Mouse (Mus musculus) megakaryocyte, adult 5-6 weeks (primary cell): ENCODE measurements at regions not wholly inside any gene's neighbourhood (a gene's known extent, or its start where the extent isn't known, plus 50 kb on each side); places are given as distances from the start of the nearest gene placed in this dataset.

Experiments
- ATAC-seq: 2 replicates; pipeline ENCODE4 v1.8.0; 2016; ENCODE audit warnings: mild to moderate bottlenecking, inconsistent platforms; ENCODE audit not compliant: poor library complexity, severe bottlenecking

GRCm38 (mm10) chr17:77819698-77820097 lies 380.4 kb upstream of the Crim1 start:
- no peak for ATAC-seq

GRCm38 (mm10) chr17:77843949-77844348 lies 356.1 kb upstream of the Crim1 start:
- ATAC-seq = no peak

GRCm38 (mm10) chr17:77874497-77874896 lies 325.6 kb upstream of the Crim1 start:
- no peak for ATAC-seq

- no peak for ATAC-seq
Observed at GRCm38 (mm10) chr17:77877016-77877415, 323.0 kb upstream of the Crim1 start.

- ATAC-seq = no peak
Observed at GRCm38 (mm10) chr17:77885150-77885549, 314.9 kb upstream of the Crim1 start.

GRCm38 (mm10) chr17:77889147-77889546 lies 310.9 kb upstream of the Crim1 start:
- ATAC-seq = no peak

GRCm38 (mm10) chr17:77904412-77904811 lies 295.6 kb upstream of the Crim1 start:
- no peak for ATAC-seq

- no peak for ATAC-seq
Observed at GRCm38 (mm10) chr17:77913962-77914450, 286.0 kb upstream of the Crim1 start.

GRCm38 (mm10) chr17:77930253-77930652 lies 269.8 kb upstream of the Crim1 start:
- no peak for ATAC-seq

- ATAC-seq = no peak
Observed at GRCm38 (mm10) chr17:77930967-77931591, 269.0 kb upstream of the Crim1 start.

- peak; percentile 82 for ATAC-seq
Observed at GRCm38 (mm10) chr17:77933192-77933591, 266.9 kb upstream of the Crim1 start.

GRCm38 (mm10) chr17:77958048-77958447 lies 242.0 kb upstream of the Crim1 start:
- ATAC-seq = no peak

GRCm38 (mm10) chr17:77961296-77961695 lies 238.8 kb upstream of the Crim1 start:
- no peak for ATAC-seq

- ATAC-seq = no peak
Observed at GRCm38 (mm10) chr17:77963358-77963757, 236.7 kb upstream of the Crim1 start.

GRCm38 (mm10) chr17:77968510-77968909 lies 231.5 kb upstream of the Crim1 start:
- peak; percentile 86 for ATAC-seq

- ATAC-seq = peak; percentile 79
Observed at GRCm38 (mm10) chr17:77969187-77969586, 230.9 kb upstream of the Crim1 start.
